Mouse (Mus musculus) liver, embryonic 16.5 days (tissue): Measurements from ENCODE around the gene Snapin. TPM values are rescaled to one million over a fixed set of nuclear protein-coding genes. Genes with fewer than 3 reads are reported as not detected.
A peak's percentile ranks its signal among the peaks of the same experiment; 100 is the strongest.

Experiments used
- ATAC-seq: fragments of 200-750 bp; cut with Nextera tagmentation; 2 replicates; pipeline ENCODE4 v1.8.0; 2017; ENCODE audit warnings: low read depth, mild to moderate bottlenecking, moderate number of reproducible peaks, moderate library complexity
- H3K27ac ChIP-seq: fragments of 300-500 bp; sonication (generic); 2 replicates; pipeline ENCODE4 v1.5.1; 2014; ENCODE audit warnings: mild to moderate bottlenecking, low read length
- H3K27me3 ChIP-seq: fragments of 300-500 bp; sonication (generic); 2 replicates; pipeline ENCODE4 v1.6.1; 2014; ENCODE audit warnings: low read depth, low read length, mixed read lengths; ENCODE audit not compliant: control insufficient read depth, insufficient read depth
- H3K36me3 ChIP-seq: fragments of 300-500 bp; sonication (generic); 2 replicates; pipeline ENCODE4 v1.6.1; 2014; ENCODE audit warnings: mild to moderate bottlenecking; ENCODE audit not compliant: control insufficient read depth, insufficient read depth
- H3K4me1 ChIP-seq: fragments of 300-500 bp; sonication (generic); 2 replicates; pipeline ENCODE4 v1.6.1; 2014; ENCODE audit warnings: low read depth, low read length, mixed read lengths; ENCODE audit not compliant: control insufficient read depth
- H3K4me2 ChIP-seq: fragments of 300-500 bp; sonication (generic); 2 replicates; pipeline ENCODE4 v1.6.1; 2014; ENCODE audit warnings: low read depth, low read length, mixed read lengths
- H3K4me3 ChIP-seq: fragments of 300-500 bp; sonication (generic); 2 replicates; pipeline ENCODE4 v1.5.1; 2014; ENCODE audit warnings: low read depth, mild to moderate bottlenecking, low read length
- H3K9ac ChIP-seq: fragments of 300-500 bp; sonication (generic); 2 replicates; pipeline ENCODE4 v1.6.1; 2014; ENCODE audit warnings: low read depth, low read length
- H3K9me3 ChIP-seq: fragments of 300-500 bp; sonication (generic); replicated peaks from 2 replicates; pipeline ENCODE4 v1.6.1; 2016; ENCODE audit warnings: low read length; ENCODE audit not compliant: control insufficient read depth
- WGBS: fragments of 180-500 bp; shearing (Covaris S2); extraction: QIAGEN DNeasy Blood & Tissue Kit; methylation state at CpG from one replicate; pipeline ENCODE4 v1.1.7; 2014; ENCODE audit not compliant: insufficient replicate concordance; 5-methylcytosine and 5-hydroxymethylcytosine counted together
- polyA plus RNA-seq: library from polyadenylated mRNA; unstranded; fragments of >200 nt; fragmentation: Nextera tagmentation; extraction: Ambion mirVana; gene quantifications from 2 replicates; pipeline ENCODE4 v1.2.1, GENCODE M21; 2015

Gene Snapin
- 17.8 and 18.2 TPM in 2 replicates for polyA plus RNA-seq

DNA sequence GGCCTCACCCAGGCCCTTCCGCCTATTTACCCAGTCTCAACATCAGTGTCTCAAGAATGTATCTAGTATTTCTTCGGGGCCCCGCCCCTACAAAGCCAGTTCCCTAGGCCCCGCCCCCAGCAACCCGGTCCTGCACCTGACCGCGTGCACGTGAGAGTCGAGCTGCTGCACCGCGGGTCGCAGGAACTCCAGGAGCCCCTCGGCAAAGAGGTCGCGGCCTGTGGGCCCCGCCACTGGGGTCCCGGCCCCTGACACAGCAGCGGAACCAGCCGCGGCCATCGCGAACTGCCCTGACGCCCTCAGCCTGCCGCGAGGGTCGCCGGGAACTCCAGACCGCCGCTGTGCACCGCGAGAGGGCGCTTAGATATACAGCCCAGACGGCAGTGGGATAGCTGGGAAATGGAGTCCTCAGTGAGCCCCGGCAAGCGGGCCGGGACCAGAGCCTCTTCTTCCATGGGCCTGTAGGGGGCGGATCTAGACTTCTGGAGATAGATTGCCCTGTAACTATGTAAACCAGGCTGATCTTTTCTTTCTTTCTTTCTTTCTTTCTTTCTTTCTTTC is at the start of gene Snapin:
TSS of gene Snapin (minus strand) at position 338 of the 561 bp plus-strand sequence.
- H3K4me3 ChIP-seq = peak within 1 kb of the TSS; percentile 96
- peaks cover 24% of the 10 kb centered on the region for H3K36me3 ChIP-seq
- peak; percentile 99 for ATAC-seq
- H3K27me3 ChIP-seq = no peaks in the 10 kb centered on the region
- peak within 1 kb of the TSS; percentile 89 for H3K9ac ChIP-seq
- WGBS = under 1% methylated on average over 37 of the region's 37 CpGs
- H3K9me3 ChIP-seq = no peaks in the 10 kb centered on the region
- H3K27ac ChIP-seq = peak within 1 kb of the TSS; percentile 79
- H3K4me2 ChIP-seq = peak within 1 kb of the TSS; percentile 69
- peaks cover 10% of the 10 kb centered on the region for H3K4me1 ChIP-seq

DNA sequence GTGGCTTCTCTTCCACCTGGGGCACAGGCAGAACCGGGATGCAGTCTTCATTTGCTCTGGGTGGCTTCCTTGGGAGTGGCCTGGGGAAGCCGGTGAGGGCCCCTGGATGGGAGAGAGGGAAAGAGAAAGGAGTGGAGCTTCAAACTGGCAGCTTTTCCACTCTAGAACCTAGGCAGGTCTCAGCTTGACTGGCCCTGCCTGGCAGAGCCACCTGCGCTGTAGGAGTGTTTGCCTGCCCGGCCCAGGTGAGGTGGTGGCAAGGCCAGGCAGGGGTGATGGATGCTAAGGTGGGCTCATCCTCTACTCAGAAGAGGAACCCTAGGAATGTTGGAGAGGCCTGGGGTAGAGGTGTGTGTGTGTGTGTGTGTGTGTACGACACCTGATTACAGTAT is 47.1 kb upstream of the Snapin start:
- Histone ChIP-seq H3K27me3 (no peaks in the 10 kb centered on the region), H3K9me3 (no peaks in the 10 kb centered on the region), H3K4me2 (peak overlapping the region; percentile 38), H3K27ac (no peak overlapping the region), H3K4me3 (peak overlapping the region; percentile 43), H3K36me3 (no peaks in the 10 kb centered on the region), H3K4me1 (no peaks in the 10 kb centered on the region), H3K9ac (peak overlapping the region; percentile 28; the same call in 1 of the 2 replicates)
- no peak for ATAC-seq
- 49% methylated on average over 5 of the region's 5 CpGs for WGBS

GRCm38 (mm10) chr3:90537141-90537904 is 46.5 kb upstream of the Snapin start, which contains the start of gene S100a16:
TSS of gene S100a16 (plus strand) at chr3:90537254.
- 50% methylated on average over 10 of the region's 10 CpGs for WGBS
- Histone ChIP-seq H3K36me3 (no peaks in the 10 kb centered on the region), H3K4me2 (peak within 1 kb of the TSS; percentile 38), H3K9ac (peak within 1 kb of the TSS; percentile 41; the same call in 1 of the 2 replicates), H3K4me3 (peak within 1 kb of the TSS; percentile 43), H3K27me3 (no peaks in the 10 kb centered on the region), H3K9me3 (no peaks in the 10 kb centered on the region), H3K27ac (peak within 1 kb of the TSS; percentile 64), H3K4me1 (no peaks in the 10 kb centered on the region)
- ATAC-seq = peak; percentile 79

- WGBS = 25% methylated on average over 1 of the region's 1 CpGs
- no peak overlapping the region for H3K27ac ChIP-seq
- no peaks in the 10 kb centered on the region for H3K36me3 ChIP-seq
- no peak overlapping the region for H3K9ac ChIP-seq
- no peaks in the 10 kb centered on the region for H3K9me3 ChIP-seq
- ATAC-seq = no peak
- H3K4me3 ChIP-seq = no peak overlapping the region
- H3K27me3 ChIP-seq = no peaks in the 10 kb centered on the region
- H3K4me1 ChIP-seq = no peaks in the 10 kb centered on the region
- no peak overlapping the region for H3K4me2 ChIP-seq
These were observed 44.6 kb upstream of the Snapin start for GRCm38 (mm10) chr3:90535446-90535845.

GRCm38 (mm10) chr3:90531713-90532112 is 40.9 kb upstream of the Snapin start:
- Histone ChIP-seq H3K9me3 (no peaks in the 10 kb centered on the region), H3K36me3 (no peaks in the 10 kb centered on the region), H3K27me3 (no peaks in the 10 kb centered on the region; the same call in 1 of the 2 replicates), H3K4me2 (no peak overlapping the region), H3K4me1 (no peaks in the 10 kb centered on the region), H3K27ac (no peak overlapping the region), H3K4me3 (no peak overlapping the region), H3K9ac (no peak overlapping the region)
- ATAC-seq = no peak
- WGBS = 56% methylated on average over 5 of the region's 5 CpGs

DNA sequence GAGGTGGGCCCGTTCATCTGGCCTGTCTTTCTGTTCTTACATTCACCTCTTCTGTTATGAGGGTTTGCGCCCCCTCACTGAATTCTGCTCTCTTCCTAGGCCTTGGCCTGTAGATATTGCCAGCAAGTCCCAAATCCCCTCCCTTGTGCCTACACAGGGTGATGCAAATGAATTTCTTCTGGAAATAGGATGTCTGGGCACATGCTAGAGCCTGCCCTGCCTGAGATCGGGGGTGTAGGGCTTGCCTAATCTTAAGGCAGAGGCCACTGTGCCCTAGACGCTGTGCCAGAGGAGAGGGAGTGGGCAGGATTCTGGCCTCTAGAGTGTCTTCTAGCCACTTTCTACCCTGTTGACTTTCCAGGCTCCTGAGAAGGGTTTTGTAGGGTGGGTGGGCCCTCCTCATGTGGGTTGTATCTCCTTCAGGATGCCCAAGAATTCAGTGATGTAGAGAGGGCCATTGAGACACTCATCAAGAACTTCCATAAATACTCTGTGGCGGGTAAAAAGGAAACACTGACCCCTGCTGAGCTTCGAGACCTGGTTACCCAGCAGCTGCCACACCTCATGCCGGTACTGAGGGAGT is 36.5 kb upstream of the Snapin start:
- H3K36me3 ChIP-seq = no peaks in the 10 kb centered on the region
- H3K4me2 ChIP-seq = no peak overlapping the region
- H3K4me3 ChIP-seq = no peak overlapping the region
- WGBS = 65% methylated on average over 7 of the region's 7 CpGs
- no peaks in the 10 kb centered on the region; the same call in 1 of the 2 replicates for H3K27me3 ChIP-seq
- no peak for ATAC-seq
- H3K4me1 ChIP-seq = no peaks in the 10 kb centered on the region; the same call in 1 of the 2 replicates
- H3K9ac ChIP-seq = no peak overlapping the region
- no peak overlapping the region for H3K27ac ChIP-seq
- H3K9me3 ChIP-seq = no peaks in the 10 kb centered on the region

- ATAC-seq = peak; percentile 56; the same call in 1 of the 2 replicates
- no peak within 1 kb of the TSS for H3K9ac ChIP-seq
These were observed 35.7 kb upstream of the Snapin start, which contains the start of gene S100a14 for GRCm38 (mm10) chr3:90526580-90526979. TSS of gene S100a14 (plus strand) at chr3:90526856.

GRCm38 (mm10) chr3:90526076-90526475 is 35.2 kb upstream of the Snapin start:
- Histone ChIP-seq H3K9me3 (no peaks in the 10 kb centered on the region), H3K27ac (no peak overlapping the region), H3K4me2 (no peak overlapping the region), H3K36me3 (no peaks in the 10 kb centered on the region), H3K4me1 (no peaks in the 10 kb centered on the region; the same call in 1 of the 2 replicates), H3K9ac (no peak overlapping the region), H3K27me3 (no peaks in the 10 kb centered on the region; the same call in 1 of the 2 replicates), H3K4me3 (no peak overlapping the region)
- ATAC-seq = no peak
- WGBS = 70% methylated on average over 2 of the region's 2 CpGs

More at GRCm38 (mm10) chr3:90526580-90526979, 35.7 kb upstream of the Snapin start, which contains the start of gene S100a14:
- Histone ChIP-seq H3K27ac (no peak within 1 kb of the TSS), H3K36me3 (no peaks in the 10 kb centered on the region), H3K4me2 (no peak within 1 kb of the TSS), H3K4me3 (no peak within 1 kb of the TSS), H3K27me3 (no peaks in the 10 kb centered on the region; the same call in 1 of the 2 replicates), H3K9me3 (no peaks in the 10 kb centered on the region), H3K4me1 (no peaks in the 10 kb centered on the region; the same call in 1 of the 2 replicates)
- WGBS = 39% methylated on average over 5 of the region's 5 CpGs
